Mouse (Mus musculus) embryonic facial prominence, embryonic 15.5 days (tissue): Measurements from ENCODE around the gene Oas1h. TPM values are rescaled to one million over a fixed set of nuclear protein-coding genes. Genes with fewer than 3 reads are reported as not detected.

ENCODE experiments used
- ATAC-seq: fragments of 200-750 bp; cut with Nextera tagmentation; 2 replicates; pipeline ENCODE4 v1.8.0; 2017; ENCODE audit warnings: low read depth, moderate TSS enrichment; ENCODE audit not compliant: insufficient number of reproducible peaks, low FRiP score, low TSS enrichment
- H3K27ac ChIP-seq: fragments of 300-500 bp; sonication (generic); replicated peaks from 2 replicates; pipeline ENCODE4 v1.5.1; 2015; ENCODE audit warnings: mild to moderate bottlenecking, inconsistent platforms
- H3K27me3 ChIP-seq: fragments of 300-500 bp; sonication (generic); 2 replicates; pipeline ENCODE4 v1.6.1; 2015; ENCODE audit warnings: inconsistent platforms
- H3K36me3 ChIP-seq: fragments of 300-500 bp; sonication (generic); 2 replicates; pipeline ENCODE4 v1.6.1; 2015; ENCODE audit warnings: mild to moderate bottlenecking, inconsistent platforms
- H3K4me1 ChIP-seq: fragments of 300-500 bp; sonication (generic); 2 replicates; pipeline ENCODE4 v1.6.1; 2015; ENCODE audit warnings: inconsistent platforms
- H3K4me2 ChIP-seq: fragments of 300-500 bp; sonication (generic); replicated peaks from 2 replicates; pipeline ENCODE4 v1.6.1; 2015; ENCODE audit warnings: mild to moderate bottlenecking, inconsistent platforms
- H3K4me3 ChIP-seq: fragments of 300-500 bp; sonication (generic); replicated peaks from 2 replicates; pipeline ENCODE4 v1.5.1; 2015; ENCODE audit warnings: mild to moderate bottlenecking, inconsistent platforms
- H3K9ac ChIP-seq: fragments of 300-500 bp; sonication (generic); 2 replicates; pipeline ENCODE4 v1.6.1; 2015; ENCODE audit warnings: inconsistent platforms
- H3K9me3 ChIP-seq: fragments of 300-500 bp; sonication (generic); replicated peaks from 2 replicates; pipeline ENCODE4 v1.6.1; 2016; ENCODE audit warnings: inconsistent platforms
- WGBS: fragments of 180-500 bp; shearing (Covaris S2); methylation state at CpG from one replicate; pipeline ENCODE4 v1.1.7; 2015; 5-methylcytosine and 5-hydroxymethylcytosine counted together
- polyA plus RNA-seq: library from polyadenylated mRNA; unstranded; fragments of >200 nt; fragmentation: Nextera tagmentation; extraction: Ambion mirVana; gene quantifications from 2 replicates; pipeline ENCODE4 v1.2.1, GENCODE M21; 2015

Oas1h gene
- not detected in 2 replicates for polyA plus RNA-seq

- Histone ChIP-seq H3K9ac (no peak within 1 kb of the TSS), H3K27ac (no peak within 1 kb of the TSS), H3K4me2 (no peak within 1 kb of the TSS), H3K4me3 (no peak within 1 kb of the TSS), H3K36me3 (no peaks in the 10 kb centered on the region), H3K4me1 (no peaks in the 10 kb centered on the region), H3K27me3 (no peaks in the 10 kb centered on the region), H3K9me3 (no peaks in the 10 kb centered on the region)
- no peak for ATAC-seq
- WGBS = 50% methylated on average over 4 of the region's 4 CpGs
Measured at GRCm38 (mm10) chr5:120861121-120861520, at the start of gene Oas1h. Gene Oas1h (plus strand): TSS chr5:120861421.

GRCm38 (mm10) chr5:120811951-120812819, 49.0 kb upstream of the Oas1h start, which contains the start of gene Oas1c:
Gene Oas1c (minus strand): TSS chr5:120812514.
- H3K4me3 ChIP-seq = peak within 1 kb of the TSS; percentile 43
- no peaks in the 10 kb centered on the region for H3K27me3 ChIP-seq
- H3K4me1 ChIP-seq = peaks cover 12% of the 10 kb centered on the region
- no peaks in the 10 kb centered on the region for H3K9me3 ChIP-seq
- WGBS = 3% methylated on average over 18 of the region's 18 CpGs
- peak within 1 kb of the TSS; percentile 9; the same call in 1 of the 2 replicates for H3K9ac ChIP-seq
- peak within 1 kb of the TSS; percentile 80 for H3K27ac ChIP-seq
- H3K36me3 ChIP-seq = no peaks in the 10 kb centered on the region
- H3K4me2 ChIP-seq = peak within 1 kb of the TSS; percentile 59
- ATAC-seq = peak; percentile 83

- no peak overlapping the region for H3K27ac ChIP-seq
- 70% methylated on average over 6 of the region's 6 CpGs for WGBS
- no peaks in the 10 kb centered on the region for H3K36me3 ChIP-seq
- H3K4me3 ChIP-seq = peak overlapping the region; percentile 43
- no peaks in the 10 kb centered on the region for H3K27me3 ChIP-seq
- H3K9ac ChIP-seq = peak overlapping the region; percentile 9; the same call in 1 of the 2 replicates
- no peak for ATAC-seq
- peak overlapping the region; percentile 59 for H3K4me2 ChIP-seq
- peaks cover 12% of the 10 kb centered on the region for H3K4me1 ChIP-seq
- no peaks in the 10 kb centered on the region for H3K9me3 ChIP-seq
Measured at GRCm38 (mm10) chr5:120813023-120813422, 48.2 kb upstream of the Oas1h start.

DNA sequence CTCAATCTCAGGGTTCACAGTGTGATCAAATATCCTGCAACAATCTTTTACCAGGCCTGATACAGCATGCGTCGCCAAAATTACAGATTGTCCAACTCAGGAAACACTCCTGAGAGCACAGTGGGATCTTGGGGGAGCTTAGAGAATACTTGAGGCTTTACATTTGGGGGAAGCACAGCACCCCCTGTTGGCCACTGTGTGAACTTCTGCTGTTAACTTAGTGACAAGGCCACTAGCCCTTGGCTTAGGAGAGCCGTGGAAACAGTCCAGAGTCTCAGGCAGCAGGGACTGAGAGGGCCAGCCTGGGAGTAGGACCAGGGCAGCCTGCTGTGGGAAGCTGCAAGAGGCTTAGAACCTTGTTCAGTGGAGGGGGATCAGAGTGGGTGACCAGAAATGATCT, 45.3 kb upstream of the Oas1h start:
- Histone ChIP-seq H3K9me3 (peaks cover 16% of the 10 kb centered on the region; the same call in 1 of the 2 replicates), H3K4me3 (no peak overlapping the region), H3K27me3 (no peaks in the 10 kb centered on the region), H3K4me1 (peaks cover 12% of the 10 kb centered on the region), H3K36me3 (no peaks in the 10 kb centered on the region), H3K9ac (no peak overlapping the region), H3K27ac (no peak overlapping the region), H3K4me2 (no peak overlapping the region)
- no peak for ATAC-seq
- WGBS = 60% methylated on average over 3 of the region's 3 CpGs

- Histone ChIP-seq H3K4me3 (no peak overlapping the region), H3K9ac (no peak overlapping the region), H3K4me1 (no peaks in the 10 kb centered on the region), H3K36me3 (no peaks in the 10 kb centered on the region), H3K9me3 (peaks cover 16% of the 10 kb centered on the region; the same call in 1 of the 2 replicates), H3K27me3 (no peaks in the 10 kb centered on the region; the same call in 1 of the 2 replicates), H3K27ac (no peak overlapping the region), H3K4me2 (no peak overlapping the region)
- ATAC-seq = no peak
Measured at GRCm38 (mm10) chr5:120818999-120819398, 42.2 kb upstream of the Oas1h start.

DNA sequence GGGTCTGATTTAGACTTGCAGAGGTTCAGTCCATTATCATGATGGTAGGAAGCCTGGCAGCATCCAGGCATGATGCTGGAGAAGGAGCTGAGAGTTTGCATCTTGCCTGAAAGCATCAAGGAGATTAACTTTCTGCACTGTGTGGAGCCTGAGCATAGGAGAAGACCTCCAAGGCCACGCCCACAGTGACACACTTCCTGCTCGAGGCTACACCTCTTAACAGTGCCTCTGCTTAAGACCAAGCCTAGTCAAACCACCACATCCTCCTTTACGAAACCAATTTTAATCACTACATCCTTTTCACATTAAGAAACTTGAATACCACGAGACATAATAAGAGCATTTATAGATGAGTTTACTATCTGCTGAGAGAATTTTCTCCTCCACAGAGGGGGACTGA, 30.2 kb upstream of the Oas1h start:
- WGBS = 69% methylated on average over 4 of the region's 4 CpGs
- no peaks in the 10 kb centered on the region for H3K4me1 ChIP-seq
- H3K36me3 ChIP-seq = no peaks in the 10 kb centered on the region
- no peak for ATAC-seq
- no peak overlapping the region for H3K9ac ChIP-seq
- H3K27me3 ChIP-seq = peaks cover 11% of the 10 kb centered on the region
- H3K9me3 ChIP-seq = no peaks in the 10 kb centered on the region
- H3K4me3 ChIP-seq = no peak overlapping the region
- no peak overlapping the region for H3K4me2 ChIP-seq
- no peak overlapping the region for H3K27ac ChIP-seq

DNA sequence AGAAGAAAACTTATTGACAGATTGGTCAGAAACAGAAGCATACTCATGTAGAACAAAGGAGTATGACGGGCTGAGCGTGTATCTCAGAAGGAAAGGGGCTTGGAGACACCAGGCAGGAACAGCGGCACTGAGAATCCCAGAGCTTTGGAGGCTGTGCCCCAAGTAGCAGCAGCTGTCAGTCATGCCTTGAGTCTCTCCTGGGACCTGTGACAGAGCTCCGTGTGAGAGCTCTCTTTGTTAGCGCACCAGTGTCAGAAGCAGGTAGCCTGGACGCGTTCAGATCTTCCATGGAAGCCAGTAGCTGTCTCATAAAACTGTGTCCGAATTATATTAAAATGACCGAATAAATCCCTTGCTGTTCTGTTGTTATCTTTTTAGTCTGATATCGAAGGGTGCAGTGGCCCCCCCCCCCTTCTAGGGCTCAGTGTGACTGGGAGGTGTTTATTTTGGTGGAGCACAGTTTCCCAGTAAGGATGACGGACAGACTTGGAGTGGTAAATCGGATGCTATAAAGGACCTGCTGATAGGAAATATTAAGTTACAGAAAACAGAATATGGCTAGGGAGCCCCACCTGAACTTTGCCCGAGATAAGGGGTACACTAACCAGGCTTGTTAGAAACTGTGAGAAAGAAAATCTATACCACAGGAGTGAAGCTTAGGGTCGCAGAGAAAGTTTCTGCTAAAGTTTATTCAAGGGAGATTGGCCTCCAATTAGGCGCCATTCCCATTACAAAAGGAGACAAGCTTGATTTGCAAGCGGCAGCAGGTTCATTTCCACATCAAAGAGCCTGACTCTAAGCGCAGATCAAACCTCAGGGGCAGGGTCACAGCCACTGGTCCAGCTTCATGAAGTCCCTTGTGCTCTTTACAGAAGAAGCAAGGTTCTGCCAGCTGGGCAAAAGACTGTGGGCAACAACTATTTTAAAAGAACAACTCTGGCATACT, 27.6 kb upstream of the Oas1h start:
- H3K4me2 ChIP-seq = no peak overlapping the region
- 20% methylated on average over 17 of the region's 17 CpGs for WGBS
- peaks cover 11% of the 10 kb centered on the region for H3K27me3 ChIP-seq
- no peaks in the 10 kb centered on the region for H3K4me1 ChIP-seq
- H3K9ac ChIP-seq = no peak overlapping the region
- H3K36me3 ChIP-seq = no peaks in the 10 kb centered on the region
- no peak for ATAC-seq
- H3K9me3 ChIP-seq = no peaks in the 10 kb centered on the region
- no peak overlapping the region for H3K27ac ChIP-seq
- no peak overlapping the region for H3K4me3 ChIP-seq

GRCm38 (mm10) chr5:120836731-120837585, 24.3 kb upstream of the Oas1h start:
- Histone ChIP-seq H3K4me1 (no peaks in the 10 kb centered on the region), H3K4me2 (no peak overlapping the region), H3K9me3 (no peaks in the 10 kb centered on the region), H3K27me3 (peaks cover 11% of the 10 kb centered on the region), H3K36me3 (no peaks in the 10 kb centered on the region), H3K4me3 (no peak overlapping the region), H3K9ac (no peak overlapping the region), H3K27ac (no peak overlapping the region)
- 9% methylated on average over 8 of the region's 8 CpGs for WGBS
- no peak; the same call in 1 of the 2 replicates for ATAC-seq

DNA sequence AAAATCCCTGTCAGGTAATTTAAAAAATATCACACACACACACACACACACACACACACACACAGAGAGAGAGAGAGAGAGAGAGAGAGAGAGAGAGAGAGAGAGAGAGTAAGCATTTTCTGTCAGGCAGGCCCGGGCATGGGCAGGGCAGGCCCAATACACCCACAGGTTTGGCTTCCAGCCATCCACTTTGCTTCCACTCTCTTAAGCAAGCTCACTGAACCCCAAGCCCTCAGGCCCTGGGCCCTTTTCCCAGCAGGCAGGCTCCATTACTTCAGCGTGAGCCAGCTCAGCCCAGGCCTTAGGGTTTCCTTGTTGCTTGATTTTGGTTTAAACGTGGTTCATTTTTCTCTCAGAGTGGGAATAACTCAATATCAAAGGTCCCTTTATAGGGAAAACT, 16.5 kb upstream of the Oas1h start:
- 32% methylated on average over 3 of the region's 3 CpGs for WGBS
- H3K9ac ChIP-seq = no peak overlapping the region
- no peaks in the 10 kb centered on the region for H3K36me3 ChIP-seq
- no peaks in the 10 kb centered on the region for H3K9me3 ChIP-seq
- no peak overlapping the region for H3K4me3 ChIP-seq
- no peak overlapping the region for H3K4me2 ChIP-seq
- no peaks in the 10 kb centered on the region for H3K27me3 ChIP-seq
- H3K27ac ChIP-seq = peak overlapping the region; percentile 77
- 0 out of 2 replicates have a peak, but pooled peaks cover 4% of the 10 kb centered on the region for H3K4me1 ChIP-seq
- ATAC-seq = peak; percentile 60; the same call in 1 of the 2 replicates

- WGBS = 69% methylated on average over 4 of the region's 4 CpGs
- H3K27me3 ChIP-seq = no peaks in the 10 kb centered on the region
- ATAC-seq = no peak
- no peak within 1 kb of the TSS for H3K27ac ChIP-seq
- no peak within 1 kb of the TSS for H3K4me3 ChIP-seq
- no peaks in the 10 kb centered on the region for H3K36me3 ChIP-seq
- 0 out of 2 replicates have a peak, but pooled peaks cover 4% of the 10 kb centered on the region for H3K4me1 ChIP-seq
- no peaks in the 10 kb centered on the region for H3K9me3 ChIP-seq
- no peak within 1 kb of the TSS for H3K9ac ChIP-seq
- H3K4me2 ChIP-seq = no peak within 1 kb of the TSS
Measured at GRCm38 (mm10) chr5:120847067-120847466, 14.2 kb upstream of the Oas1h start, which contains the start of gene Oas1f. Gene Oas1f (plus strand): TSS chr5:120847367.
